Mouse (Mus musculus): Measurements from ENCODE around the gene Stk40. TPM values are rescaled to one million over a fixed set of nuclear protein-coding genes. Genes with fewer than 3 reads are reported as not detected.
"Not testable (repeated sequence)": the region's sequence is repeated elsewhere in the genome, so short reads cannot be mapped to it uniquely, and the experiment has no call there.

Stk40 gene
- polyA plus RNA-seq, 1 experiment from 2014 or later = 14.6 TPM

DNA sequence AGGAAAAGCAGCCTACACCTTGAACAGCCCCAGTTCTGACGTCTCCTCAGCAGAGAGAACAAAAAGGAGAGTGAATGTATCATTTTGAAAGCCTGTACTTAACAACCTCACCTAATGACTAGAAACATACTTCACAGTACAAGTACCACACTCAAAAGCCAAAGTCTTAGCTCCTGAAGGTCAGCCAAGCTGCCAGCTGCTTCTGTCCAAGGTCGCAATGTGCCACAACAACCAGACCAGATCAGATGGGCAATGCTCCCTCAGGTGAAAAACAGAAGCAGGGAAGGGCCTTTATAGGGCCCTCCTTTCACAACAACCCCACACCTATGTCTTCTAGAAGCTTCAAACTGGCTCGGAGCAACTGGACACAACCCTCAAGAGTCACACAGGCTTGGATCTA is 62.3 kb downstream of the Stk40 start:
- TF ChIP-seq CTCF (IDR thresholded peaks at IDR 0.05; ENCODE audit: low read depth) = no peak
- no peak for ATAC-seq
- WGBS = 71% methylated on average over 3 of the region's 3 CpGs
- Histone ChIP-seq H3K4me2 (replicated peaks; ENCODE audit: low read depth) (no peak overlapping the region), H3K27me3 (replicated peaks; ENCODE audit: control insufficient read depth, insufficient read depth, low read length) (no peaks in the 10 kb centered on the region), H3K4me1 (replicated peaks; ENCODE audit: control insufficient read depth, insufficient read depth, low read length) (no peaks in the 10 kb centered on the region; the same call in 1 of the 2 replicates), H3K4me3 (ENCODE audit: low read depth, low read length) (no peak overlapping the region), H3K27ac (ENCODE audit: low read depth, low read length) (peak overlapping the region; percentile 24; the same call in 1 of the 2 replicates), H3K9ac (ENCODE audit: low read depth, low read length) (no peak overlapping the region), H3K9me3 (ENCODE audit: control insufficient read depth) (no peaks in the 10 kb centered on the region), H3K36me3 (ENCODE audit: control insufficient read depth, insufficient read depth) (peaks cover 52% of the 10 kb centered on the region)

- no peak overlapping the region for H3K4me3 ChIP-seq (ENCODE audit: low read depth, low read length)
- WGBS = 76% methylated on average over 6 of the region's 6 CpGs
- H3K27ac ChIP-seq (ENCODE audit: low read depth, low read length) = no peak overlapping the region
- no peaks in the 10 kb centered on the region for H3K27me3 ChIP-seq (replicated peaks; ENCODE audit: control insufficient read depth, insufficient read depth, low read length)
- H3K9me3 ChIP-seq (ENCODE audit: control insufficient read depth) = no peaks in the 10 kb centered on the region
- ATAC-seq = no peak
- no peak overlapping the region for H3K9ac ChIP-seq (ENCODE audit: low read depth, low read length)
- no peak for TF ChIP-seq CTCF (IDR thresholded peaks at IDR 0.05; ENCODE audit: low read depth)
- H3K4me1 ChIP-seq (replicated peaks; ENCODE audit: control insufficient read depth, insufficient read depth, low read length) = no peaks in the 10 kb centered on the region; the same call in 1 of the 2 replicates
- H3K4me2 ChIP-seq (replicated peaks; ENCODE audit: low read depth) = no peak overlapping the region
- peaks cover 74% of the 10 kb centered on the region for H3K36me3 ChIP-seq (ENCODE audit: control insufficient read depth, insufficient read depth)
Observed at GRCm38 (mm10) chr4:126168851-126169250, 65.1 kb downstream of the Stk40 start.

DNA sequence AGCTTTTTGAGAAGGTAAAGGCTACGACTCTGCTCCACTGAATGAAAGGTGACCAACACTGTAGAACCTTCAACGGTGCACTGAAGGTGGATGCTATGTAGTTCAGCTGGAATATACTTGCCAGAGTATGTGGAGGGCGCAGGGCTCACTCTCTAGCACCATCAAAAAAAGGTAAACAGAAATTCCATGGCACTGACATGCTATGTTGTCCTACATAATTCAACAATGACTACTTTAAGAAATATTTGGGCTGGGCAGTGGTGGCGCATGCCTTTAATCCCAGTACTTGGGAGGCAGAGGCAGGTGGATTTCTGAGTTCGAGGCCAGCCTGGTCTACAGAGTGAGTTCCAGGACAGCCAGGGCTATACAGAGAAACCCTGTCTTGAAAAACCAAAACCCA is 67.0 kb downstream of the Stk40 start:
- 96% methylated on average over 5 of the region's 5 CpGs for WGBS
- H3K4me3 ChIP-seq (ENCODE audit: low read depth, low read length); ATAC-seq; H3K27me3 ChIP-seq (replicated peaks; ENCODE audit: control insufficient read depth, insufficient read depth, low read length); H3K4me1 ChIP-seq (replicated peaks; ENCODE audit: control insufficient read depth, insufficient read depth, low read length); H3K9ac ChIP-seq (ENCODE audit: low read depth, low read length); H3K9me3 ChIP-seq (ENCODE audit: control insufficient read depth); H3K4me2 ChIP-seq (replicated peaks; ENCODE audit: low read depth); H3K27ac ChIP-seq (ENCODE audit: low read depth, low read length): not testable (repeated sequence)
- peaks cover 89% of the 10 kb centered on the region for H3K36me3 ChIP-seq (ENCODE audit: control insufficient read depth, insufficient read depth)

DNA sequence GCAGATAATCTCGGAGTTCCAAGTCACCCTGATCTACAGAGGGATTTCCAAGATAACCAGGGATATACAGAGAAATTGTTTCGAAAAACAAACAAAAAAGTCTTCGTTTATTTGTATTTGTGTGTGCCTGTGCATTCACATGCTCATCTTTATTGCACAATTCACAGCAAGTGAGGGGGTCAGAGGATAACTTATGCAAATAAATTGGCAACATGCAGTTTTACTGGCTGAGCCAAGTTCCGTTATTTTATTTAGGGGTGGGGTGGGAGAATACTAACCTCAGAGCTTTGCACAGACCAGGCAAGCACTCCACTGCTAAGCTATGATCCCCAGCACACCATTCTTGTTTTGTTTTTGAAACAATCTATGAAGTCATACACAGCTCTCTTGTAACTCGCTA is 70.0 kb downstream of the Stk40 start:
- TF ChIP-seq CTCF (IDR thresholded peaks at IDR 0.05; ENCODE audit: low read depth) = no peak
- Histone ChIP-seq H3K4me1 (replicated peaks; ENCODE audit: control insufficient read depth, insufficient read depth, low read length) (no peaks in the 10 kb centered on the region), H3K4me3 (ENCODE audit: low read depth, low read length) (no peak overlapping the region), H3K36me3 (ENCODE audit: control insufficient read depth, insufficient read depth) (peaks cover 81% of the 10 kb centered on the region), H3K27me3 (replicated peaks; ENCODE audit: control insufficient read depth, insufficient read depth, low read length) (no peaks in the 10 kb centered on the region), H3K9ac (ENCODE audit: low read depth, low read length) (no peak overlapping the region), H3K9me3 (ENCODE audit: control insufficient read depth) (no peaks in the 10 kb centered on the region), H3K4me2 (replicated peaks; ENCODE audit: low read depth) (no peak overlapping the region), H3K27ac (ENCODE audit: low read depth, low read length) (no peak overlapping the region)
- ATAC-seq = no peak
- WGBS = 79% methylated on average over 5 of the region's 5 CpGs

- not testable (repeated sequence) for H3K27me3 ChIP-seq (replicated peaks; ENCODE audit: control insufficient read depth, insufficient read depth, low read length); H3K4me2 ChIP-seq (replicated peaks; ENCODE audit: low read depth); ATAC-seq; H3K9me3 ChIP-seq (ENCODE audit: control insufficient read depth); H3K4me1 ChIP-seq (replicated peaks; ENCODE audit: control insufficient read depth, insufficient read depth, low read length); H3K4me3 ChIP-seq (ENCODE audit: low read depth, low read length); H3K9ac ChIP-seq (ENCODE audit: low read depth, low read length); H3K27ac ChIP-seq (ENCODE audit: low read depth, low read length)
- WGBS = 74% methylated on average over 7 of the region's 7 CpGs
- peaks cover 80% of the 10 kb centered on the region for H3K36me3 ChIP-seq (ENCODE audit: control insufficient read depth, insufficient read depth)
Observed at GRCm38 (mm10) chr4:126175980-126176379, 72.2 kb downstream of the Stk40 start.

DNA sequence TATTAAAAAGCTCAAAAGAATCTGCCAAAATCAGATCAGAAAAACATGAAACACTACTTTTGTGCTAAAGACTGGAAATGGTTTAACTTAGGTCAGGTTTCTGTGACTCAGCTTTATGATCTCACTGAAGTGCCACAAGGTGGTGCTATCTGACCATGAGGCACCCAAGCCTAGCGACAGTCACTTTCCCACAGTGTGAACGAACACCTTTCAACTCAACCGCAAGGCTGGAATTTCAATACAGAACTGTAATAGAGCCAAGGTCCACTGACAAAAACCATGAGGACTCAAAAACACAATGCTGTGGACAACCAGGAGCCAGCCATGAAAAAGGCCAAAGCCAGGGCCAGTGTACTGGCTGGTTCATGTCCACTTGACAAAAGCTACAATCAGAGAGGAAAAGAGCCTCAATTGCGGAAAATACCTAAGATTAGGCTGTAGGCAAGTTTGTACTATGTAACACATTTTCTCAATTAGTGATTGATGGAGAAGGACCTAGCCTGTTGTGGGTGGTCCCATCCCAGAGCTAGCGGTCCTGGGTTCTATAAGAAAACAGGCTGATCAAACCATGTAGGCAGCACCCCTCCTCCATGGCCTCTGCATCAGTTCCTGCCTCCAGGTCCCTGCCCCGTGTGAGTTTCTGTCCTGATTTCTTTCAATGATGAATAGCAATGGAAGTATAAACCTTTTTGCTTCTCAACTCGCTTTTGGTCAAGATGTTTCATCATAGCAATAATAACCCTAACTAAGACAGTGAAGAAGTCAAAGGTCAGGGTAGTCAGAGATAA is 77.6 kb downstream of the Stk40 start:
- TF ChIP-seq CTCF (IDR thresholded peaks at IDR 0.05; ENCODE audit: low read depth) = peak; percentile 96
- H3K9me3 ChIP-seq (ENCODE audit: control insufficient read depth) = no peaks in the 10 kb centered on the region
- no peaks in the 10 kb centered on the region for H3K27me3 ChIP-seq (replicated peaks; ENCODE audit: control insufficient read depth, insufficient read depth, low read length)
- H3K4me3 ChIP-seq (ENCODE audit: low read depth, low read length) = no peak overlapping the region
- peak; percentile 79 for ATAC-seq
- H3K4me1 ChIP-seq (replicated peaks; ENCODE audit: control insufficient read depth, insufficient read depth, low read length) = no peaks in the 10 kb centered on the region
- H3K9ac ChIP-seq (ENCODE audit: low read depth, low read length) = no peak overlapping the region
- 0 out of 2 replicates have a peak overlapping the region, but pooled peaks have one; percentile 9 for H3K4me2 ChIP-seq (replicated peaks; ENCODE audit: low read depth)
- H3K36me3 ChIP-seq (ENCODE audit: control insufficient read depth, insufficient read depth) = peaks cover 41% of the 10 kb centered on the region
- H3K27ac ChIP-seq (ENCODE audit: low read depth, low read length) = no peak overlapping the region
- 37% methylated on average over 7 of the region's 7 CpGs for WGBS
